Mouse (Mus musculus) ES-E14 (cell line): ENCODE results near the gene Cul3. TPM values are rescaled to one million over a fixed set of nuclear protein-coding genes. Genes with fewer than 3 reads are reported as not detected.
A peak's percentile ranks its signal among the peaks of the same experiment; 100 is the strongest.

ENCODE experiments used
- DNase-seq: peaks from one replicate; pipeline ENCODE4 v3.0.0-alpha.2; 2013; ENCODE audit warnings: low read depth, low spot score
- H3K27ac ChIP-seq: 2 replicates; pipeline ENCODE4 v1.5.1; 2012; ENCODE audit warnings: low read depth, mild to moderate bottlenecking, low read length, moderate library complexity, mixed read lengths; ENCODE audit not compliant: poor library complexity, insufficient read depth, severe bottlenecking
- H3K36me3 ChIP-seq: 2 replicates; pipeline ENCODE4 v1.6.1; 2012; ENCODE audit warnings: mild to moderate bottlenecking, low read length, moderate library complexity, mixed read lengths; ENCODE audit not compliant: control insufficient read depth, poor library complexity, insufficient read depth, severe bottlenecking
- H3K4me1 ChIP-seq, 2 experiments: fragments of 150-350 bp in 1 of 2; sonication (generic) in 1 of 2; 2 replicates each; pipeline ENCODE4 v1.6.1; 2012; ENCODE audit warnings: low read length in 2 of 2, mild to moderate bottlenecking in 1 of 2, mixed read lengths in 1 of 2; ENCODE audit not compliant: control insufficient read depth in 2 of 2, insufficient read depth in 2 of 2, poor library complexity in 1 of 2
- H3K4me3 ChIP-seq, 2 experiments: fragments of 150-350 bp in 1 of 2; sonication (generic) in 1 of 2; 2 replicates each; pipeline ENCODE4 v1.5.1; 2012; ENCODE audit warnings: low read length in 2 of 2, low read depth in 1 of 2, mild to moderate bottlenecking in 1 of 2, mixed read lengths in 1 of 2; ENCODE audit not compliant: insufficient read depth in 1 of 2, poor library complexity in 1 of 2, severe bottlenecking in 1 of 2
- H3K9ac ChIP-seq: 2 replicates; pipeline ENCODE4 v1.6.1; 2012; ENCODE audit warnings: low read depth, mild to moderate bottlenecking, low read length, mixed read lengths; ENCODE audit not compliant: poor library complexity, insufficient read depth, severe bottlenecking
- H3K9me3 ChIP-seq: fragments of 150-350 bp; sonication (generic); 2 replicates; pipeline ENCODE4 v1.6.1; 2012; ENCODE audit warnings: low read depth, mild to moderate bottlenecking, low read length; ENCODE audit not compliant: control insufficient read depth, insufficient read depth
- CHD2 ChIP-seq: IDR thresholded peaks from 2 replicates; pipeline ENCODE4 v1.6.1; 2014; ENCODE audit warnings: mild to moderate bottlenecking, low read depth, low read length, inconsistent platforms
- HCFC1 ChIP-seq: IDR thresholded peaks from 2 replicates; pipeline ENCODE4 v1.6.1; 2012; ENCODE audit warnings: low read length, inconsistent platforms, borderline replicate concordance; ENCODE audit not compliant: insufficient read depth
- MAFK ChIP-seq: IDR thresholded peaks from 2 replicates; pipeline ENCODE4 v1.6.1; 2014; ENCODE audit warnings: mild to moderate bottlenecking, low read depth, low read length, inconsistent platforms; ENCODE audit not compliant: insufficient read depth
- ZC3H11A ChIP-seq: IDR thresholded peaks from 2 replicates; pipeline ENCODE4 v1.6.1; 2012; ENCODE audit warnings: low read depth, mild to moderate bottlenecking, inconsistent platforms, low read length, borderline replicate concordance
- ZNF384 ChIP-seq: IDR thresholded peaks from 2 replicates; pipeline ENCODE4 v1.6.1; 2012; ENCODE audit warnings: low read depth, low read length, inconsistent platforms
- in situ Hi-C, 2 experiments: fragments of 600-800 bp; cut with MboI; formaldehyde crosslinking; loops; one replicate each; pipeline ENCODE4 v1.15.1; 2025; ENCODE audit warnings: low sequenced_read_pairs in 2 of 2, inconsistent platforms in 1 of 2; ENCODE audit not compliant: unreplicated experiment in 2 of 2
- total RNA-seq: library from RNA; depleted of rRNA; stranded (reverse); fragments of 300-350 nt; gene quantifications from 2 replicates; pipeline ENCODE4 v1.2.3, GENCODE M21; 2012; rRNA removed

The Cul3 gene
- total RNA-seq, result 53.8 and 89.7 TPM in 2 replicates

GRCm38 (mm10) chr1:80340436-80341376 lies at the start of gene Cul3:
Gene Cul3 (minus strand): TSS chr1:80340480.
- TF ChIP-seq ZNF384 (no peak), HCFC1 (0 out of 2 replicates have a peak, but pooled peaks have one; percentile 19), ZC3H11A (no peak), MAFK (no peak), CHD2 (peak; percentile 89)
- H3K9me3 ChIP-seq, result no peaks in the 10 kb centered on the region
- peak within 1 kb of the TSS; percentile 96 for H3K27ac ChIP-seq

DNA sequence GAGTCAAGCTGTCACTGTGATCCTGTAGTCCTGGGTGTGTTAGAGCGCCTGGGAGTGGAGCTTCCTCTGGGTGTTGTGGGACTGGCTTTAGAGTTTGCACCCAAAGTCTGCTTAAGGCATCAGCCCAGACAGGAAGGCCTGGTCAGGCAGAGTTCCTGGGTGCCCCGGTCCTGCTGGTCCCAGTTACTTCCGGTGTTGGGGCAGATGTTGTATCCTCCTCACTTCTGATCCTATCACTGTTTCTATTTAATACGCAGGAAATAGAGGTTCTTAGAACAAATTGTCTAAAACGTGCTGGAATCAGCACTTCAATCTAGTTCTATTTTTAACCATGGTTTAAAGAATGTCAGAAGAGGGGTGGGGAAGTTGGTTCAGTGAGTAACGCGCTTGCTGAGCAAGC lies 49.2 kb upstream of the Cul3 start:
- Histone ChIP-seq H3K9ac (no peak overlapping the region), H3K27ac (no peak overlapping the region), H3K9me3 (no peaks in the 10 kb centered on the region), H3K36me3 (no peaks in the 10 kb centered on the region), H3K4me1 (no peaks in the 10 kb centered on the region), H3K4me3 (no peak overlapping the region)
- DNase-seq, result no peak
- in situ Hi-C loops, result no loop called here
- TF ChIP-seq MAFK (no peak), HCFC1 (no peak), ZNF384 (no peak), ZC3H11A (no peak), CHD2 (no peak)

More at GRCm38 (mm10) chr1:80340436-80341376, at the start of gene Cul3:
- Histone ChIP-seq H3K4me3 (peak within 1 kb of the TSS; percentile 96 to 98), H3K4me1 (peaks cover 2 to 5% of the 10 kb centered on the region in 2 experiments; a peak in 2 of 4 replicates), H3K9ac (peak within 1 kb of the TSS; percentile 98), H3K36me3 (no peaks in the 10 kb centered on the region)
- DNase-seq, result peak; percentile 98
- in situ Hi-C loops, result no loop called here

GRCm38 (mm10) chr1:80383613-80384589 lies 43.6 kb upstream of the Cul3 start:
- no peaks in the 10 kb centered on the region for H3K9me3 ChIP-seq
- H3K9ac ChIP-seq, result no peak overlapping the region
- H3K4me3 ChIP-seq, result peak overlapping the region in 1 of 2 experiments; percentile 56; a peak in 2 of 4 replicates
- H3K27ac ChIP-seq, result no peak overlapping the region
- H3K36me3 ChIP-seq, result no peaks in the 10 kb centered on the region
- peaks cover 0 to 2% of the 10 kb centered on the region in 2 experiments; a peak in 1 of 4 replicates for H3K4me1 ChIP-seq
- in situ Hi-C loops, result no loop called here
- no peak for DNase-seq
- TF ChIP-seq CHD2, result no peak
- no peak for TF ChIP-seq HCFC1
- no peak for TF ChIP-seq ZNF384
- no peak for TF ChIP-seq ZC3H11A
- no peak for TF ChIP-seq MAFK

DNA sequence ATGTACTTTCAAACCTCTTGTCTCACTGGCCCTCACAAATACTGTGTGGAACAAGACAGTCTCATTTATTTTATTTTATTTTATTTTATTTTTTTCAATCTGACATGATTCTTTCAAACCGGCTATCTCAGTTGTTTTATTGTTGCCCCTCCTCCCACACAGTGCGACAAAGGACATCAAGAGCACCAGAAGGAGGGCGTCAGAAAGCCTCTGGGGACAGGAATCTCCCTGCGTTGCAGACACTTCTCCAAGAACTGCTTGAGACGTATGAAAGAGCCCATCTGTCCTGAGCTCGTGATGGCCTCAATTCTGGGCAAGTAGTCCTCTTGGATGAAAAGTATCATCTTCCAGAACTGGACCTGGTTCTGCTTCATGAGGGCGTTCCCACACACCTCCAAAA lies 42.6 kb upstream of the Cul3 start:
- Histone ChIP-seq H3K9ac (no peak overlapping the region), H3K27ac (no peak overlapping the region), H3K9me3 (no peaks in the 10 kb centered on the region), H3K36me3 (no peaks in the 10 kb centered on the region), H3K4me1 (peaks cover 0 to 2% of the 10 kb centered on the region in 2 experiments; a peak in 1 of 4 replicates), H3K4me3 (no peak overlapping the region)
- in situ Hi-C loops, result no loop called here
- no peak for DNase-seq
- no peak for TF ChIP-seq CHD2
- TF ChIP-seq HCFC1, result no peak
- no peak for TF ChIP-seq MAFK
- no peak for TF ChIP-seq ZNF384
